Mouse (Mus musculus): ENCODE measurements around the gene Arcn1.
A peak's percentile ranks its signal among the peaks of the same experiment; 100 is the strongest.

The Arcn1 gene

DNA sequence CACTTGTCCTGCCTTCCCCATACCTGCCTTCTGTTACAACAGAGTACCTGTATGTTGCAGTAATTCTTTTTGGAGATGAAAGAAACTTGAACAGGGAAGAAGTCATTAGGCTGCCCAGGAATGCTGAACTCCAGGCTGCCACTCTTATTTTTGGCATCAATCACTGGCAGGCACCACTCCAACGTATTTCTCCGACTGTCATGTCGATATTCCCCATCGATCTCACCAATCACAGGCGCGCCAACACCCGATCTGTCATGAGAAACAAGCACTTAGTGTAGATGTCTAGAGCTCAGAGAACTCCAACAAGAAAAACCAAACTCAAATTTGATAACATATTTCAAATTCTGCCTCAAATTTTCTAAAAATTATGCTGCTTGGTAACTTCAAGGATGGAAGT lies 22.3 kb downstream of the Arcn1 start:
- DNase-seq (ENCODE audit: low spot score), result no peak

DNA sequence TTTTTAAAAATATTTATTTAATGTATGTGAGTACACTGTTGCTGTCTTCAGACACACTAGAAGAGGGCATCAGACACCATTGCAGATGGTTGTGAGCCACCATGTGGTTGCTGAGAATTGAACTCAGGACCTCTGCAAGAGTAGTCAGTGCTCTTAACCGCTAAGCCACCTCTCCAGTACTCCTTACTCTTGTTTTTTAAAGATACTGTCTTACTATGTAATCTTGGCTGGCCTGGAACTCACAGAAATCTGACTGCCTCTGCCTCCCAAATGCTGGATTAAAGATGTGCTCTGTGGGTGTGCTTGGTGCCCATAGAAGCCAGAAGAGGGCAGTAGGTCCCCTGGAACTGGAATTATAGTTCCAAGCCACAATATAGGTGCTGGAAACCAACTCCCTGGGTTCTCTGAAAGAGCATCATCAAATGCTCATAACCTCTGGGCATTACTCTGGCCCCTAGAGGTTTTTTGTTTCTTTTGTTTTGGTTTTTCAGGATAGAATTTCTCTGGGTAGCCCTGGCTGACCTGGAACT lies 26.9 kb downstream of the Arcn1 start:
- DNase-seq (ENCODE audit: low spot score), result no peak

DNA sequence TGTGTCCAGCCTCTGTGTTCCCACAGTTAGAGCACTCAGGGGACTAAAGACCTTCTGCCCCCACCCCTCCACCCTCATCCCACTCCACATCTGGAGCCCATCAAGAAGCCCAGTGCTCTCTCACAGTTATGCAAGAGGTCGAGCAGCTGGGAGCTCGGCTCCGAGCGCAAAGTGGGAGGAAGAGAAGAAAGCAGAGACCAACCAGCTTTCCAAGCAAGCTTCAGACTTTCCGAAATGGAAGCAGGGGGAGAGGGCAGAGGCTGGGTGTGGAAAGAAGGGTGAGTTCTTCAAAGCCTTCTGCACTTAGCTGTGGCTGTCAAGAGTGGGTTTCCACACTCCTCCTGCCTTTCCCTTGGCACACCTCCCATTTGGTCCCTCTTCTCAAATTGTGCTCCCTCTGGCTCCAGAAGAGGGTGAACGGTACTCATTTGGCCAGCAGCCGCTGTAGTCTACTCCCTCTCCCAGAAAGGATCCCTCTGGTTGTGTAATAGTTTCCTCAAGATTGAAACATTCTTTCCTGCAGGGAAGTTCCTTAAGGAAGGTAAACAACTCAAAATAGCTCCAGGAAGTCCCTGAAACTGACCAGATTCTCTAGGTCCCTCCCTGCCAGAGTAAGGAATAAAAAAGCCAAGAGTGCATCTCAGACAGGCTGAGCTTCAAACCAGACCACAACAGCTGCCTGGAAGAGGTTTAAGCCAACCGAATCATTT lies 30.2 kb downstream of the Arcn1 start:
- no peak for DNase-seq (ENCODE audit: low spot score)

DNA sequence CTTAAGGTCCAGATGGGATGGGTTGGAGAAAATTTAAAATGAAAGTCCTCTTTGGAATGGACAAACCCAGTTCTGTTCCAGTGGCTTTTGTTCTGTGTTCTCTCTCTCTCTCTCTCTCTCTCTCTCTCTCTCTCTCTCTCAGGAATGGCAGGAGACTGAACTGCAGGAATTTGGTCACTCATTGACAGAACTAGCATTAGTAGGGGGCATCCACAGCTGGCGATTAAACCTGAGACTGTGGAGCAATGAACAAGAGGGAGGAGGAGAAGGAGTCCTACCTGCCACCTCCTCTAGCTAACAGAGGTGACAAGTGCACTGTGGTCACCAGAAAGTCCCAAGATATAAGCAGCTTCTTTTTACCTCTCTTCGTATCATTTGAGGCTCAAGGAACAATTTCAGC lies 31.3 kb downstream of the Arcn1 start:
- no peak for DNase-seq (ENCODE audit: low spot score)

DNA sequence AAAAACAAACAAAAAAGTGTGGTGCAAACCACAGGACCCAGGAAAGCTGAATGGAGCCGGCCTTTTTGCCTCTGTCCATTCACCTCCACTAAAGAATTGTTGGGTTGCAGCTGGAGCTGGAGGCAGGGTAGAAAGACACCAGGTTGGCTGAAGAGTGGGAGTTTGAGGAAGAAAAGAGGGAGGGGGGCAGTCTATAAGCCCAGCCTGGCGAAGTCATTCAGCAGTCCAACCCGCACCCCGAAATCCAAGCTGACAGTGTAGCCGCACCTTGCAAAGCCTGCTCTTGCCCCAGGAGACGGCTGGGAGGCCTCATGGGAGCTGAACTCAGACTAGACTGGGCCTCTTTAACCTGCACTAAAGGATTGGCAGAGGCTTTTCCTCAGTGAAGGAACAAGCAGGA lies 31.8 kb downstream of the Arcn1 start:
- DNase-seq (ENCODE audit: low spot score), result no peak

DNA sequence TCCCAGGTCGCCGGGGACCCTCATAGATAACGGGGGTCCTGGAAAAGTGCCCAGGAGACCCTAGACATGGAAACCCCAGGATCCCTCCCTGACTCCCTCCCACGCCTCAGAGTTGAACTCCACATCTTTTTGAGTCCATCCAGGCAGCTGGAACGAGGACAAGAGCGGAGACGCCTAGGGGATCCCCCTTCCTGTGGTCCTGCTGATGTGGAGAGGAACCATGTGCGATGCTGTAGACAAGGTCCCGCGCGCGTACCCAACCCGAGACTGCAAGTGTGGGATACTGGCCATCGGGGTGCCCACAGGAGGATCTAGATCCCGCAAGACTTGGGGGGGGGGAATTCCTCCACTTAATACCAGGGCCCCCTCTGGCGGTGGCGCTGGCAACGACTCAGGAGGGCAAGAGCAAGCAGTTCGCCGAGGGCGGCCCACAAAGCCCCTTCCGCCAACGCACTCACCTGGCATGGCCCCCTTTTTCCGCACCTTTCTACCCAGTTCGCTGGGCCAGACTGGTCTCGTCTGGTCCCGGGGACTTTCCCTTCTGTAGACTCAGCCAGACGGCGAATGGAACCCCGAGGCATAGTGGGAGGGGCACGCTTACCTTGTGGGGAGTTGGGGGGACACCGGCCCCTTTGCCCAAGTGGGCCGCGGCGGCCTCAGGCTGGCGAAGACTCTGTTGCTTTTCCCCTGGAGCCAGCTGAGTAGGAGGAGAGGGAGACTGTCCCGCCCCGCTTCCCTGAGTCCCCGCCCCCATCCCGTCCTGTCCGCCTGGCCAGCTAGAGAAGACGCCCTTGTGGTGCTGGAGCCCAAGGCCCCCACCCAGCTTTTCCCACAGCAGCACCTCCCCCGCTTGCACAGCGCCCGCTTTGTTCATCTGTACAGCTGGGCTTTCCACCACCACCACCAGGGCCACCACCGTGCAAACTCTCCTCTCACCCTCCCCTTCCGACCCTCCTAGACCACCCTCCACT lies 32.8 kb downstream of the Arcn1 start, which contains the start of gene Phldb1:
Phldb1 (minus strand) TSS at position 675 of the 971 bp plus-strand sequence.
- DNase-seq (ENCODE audit: low spot score), result peak; percentile 77

DNA sequence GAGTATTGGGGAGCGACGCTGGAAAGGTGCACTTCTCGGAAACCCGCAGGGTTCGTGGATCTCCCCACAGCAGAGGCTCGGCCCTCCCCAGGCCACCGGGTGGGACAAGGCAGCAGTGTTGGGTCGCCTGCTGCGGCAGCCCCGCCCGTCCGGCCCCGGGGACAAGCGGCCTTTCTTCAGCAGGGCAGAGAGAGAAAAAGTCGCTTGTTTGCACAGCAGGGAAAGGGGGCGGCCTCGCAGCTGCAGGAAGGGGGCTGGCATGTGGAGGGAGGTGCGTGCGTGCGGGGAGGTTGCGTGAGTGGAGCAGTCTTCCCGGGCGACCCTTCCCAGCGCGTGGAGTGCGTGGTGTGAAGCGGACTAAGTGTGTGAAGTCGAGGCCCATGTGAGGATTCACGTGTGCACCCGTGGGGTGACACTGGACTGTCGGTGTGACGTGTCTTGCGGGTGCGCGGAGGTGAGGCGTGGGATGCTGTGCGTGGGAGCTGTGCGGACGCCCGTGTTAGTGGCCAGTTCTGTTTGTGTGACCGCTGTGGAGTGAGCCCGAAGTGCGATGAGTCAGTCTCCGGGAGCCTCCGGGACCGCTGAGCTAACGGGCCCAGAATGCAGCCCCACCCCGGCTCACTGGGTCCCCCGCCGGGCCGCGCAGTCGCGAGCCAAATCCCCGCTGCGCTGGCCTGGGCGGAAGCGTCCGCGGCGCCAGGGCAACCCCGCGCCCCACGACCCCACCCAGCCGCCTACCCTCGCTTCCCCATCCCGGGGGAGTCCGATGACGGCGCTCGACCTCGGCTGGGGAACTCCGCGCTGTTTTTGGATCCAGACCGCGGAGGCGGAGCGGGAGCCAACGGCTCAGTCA lies 33.7 kb downstream of the Arcn1 start:
- peak; percentile 65 for DNase-seq (ENCODE audit: low spot score)

DNA sequence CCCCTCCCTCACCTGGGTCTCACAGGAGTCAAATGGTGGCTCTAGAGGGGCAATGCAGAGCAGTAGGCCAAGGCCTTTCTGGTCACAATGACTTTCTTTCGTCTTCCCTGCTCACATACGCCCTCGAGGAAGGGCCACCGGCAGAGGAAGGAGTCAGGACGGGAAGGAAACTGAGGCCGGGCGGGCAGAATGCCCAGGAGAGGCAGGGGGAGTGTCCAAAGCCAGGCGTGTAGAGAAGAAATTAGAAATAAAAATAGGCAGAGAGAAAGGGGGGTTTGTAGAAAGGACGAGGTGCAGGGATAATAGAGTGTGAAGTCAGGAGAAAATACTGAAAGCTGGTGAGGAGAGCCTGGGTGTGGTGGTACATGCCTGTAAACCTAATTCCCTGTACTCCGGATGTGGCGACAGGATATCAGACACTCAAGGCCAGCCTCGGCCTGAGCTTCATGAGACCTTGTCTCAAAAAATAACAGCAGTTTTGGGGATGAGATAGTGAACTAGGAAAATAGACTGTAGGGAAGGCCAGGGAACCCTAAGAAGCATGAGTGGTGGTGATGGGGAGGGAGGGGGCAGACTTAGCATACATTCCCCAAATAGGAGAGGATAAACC lies 34.6 kb downstream of the Arcn1 start:
- DNase-seq (ENCODE audit: low spot score), result no peak

DNA sequence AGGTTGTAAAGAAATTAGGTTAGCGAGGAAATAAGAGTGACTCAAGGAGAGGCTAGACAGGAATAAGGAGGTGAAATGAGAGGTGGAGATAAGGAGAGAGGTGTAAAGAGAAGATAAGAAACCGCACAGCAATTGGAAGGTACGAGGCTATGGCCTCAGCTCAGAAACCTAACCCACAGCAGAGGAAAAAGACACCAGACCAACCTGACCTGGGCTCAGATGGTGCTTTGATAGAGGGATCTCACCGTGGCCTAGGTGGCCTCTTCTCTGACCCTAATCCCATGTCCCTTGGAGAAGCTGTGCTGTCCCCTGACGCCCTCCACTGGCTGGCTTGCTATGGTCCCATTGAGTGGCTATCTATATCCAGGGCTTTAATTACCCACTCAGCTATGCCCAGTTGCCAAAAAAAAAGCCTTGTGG lies 35.5 kb downstream of the Arcn1 start:
- no peak for DNase-seq (ENCODE audit: low spot score)

DNA sequence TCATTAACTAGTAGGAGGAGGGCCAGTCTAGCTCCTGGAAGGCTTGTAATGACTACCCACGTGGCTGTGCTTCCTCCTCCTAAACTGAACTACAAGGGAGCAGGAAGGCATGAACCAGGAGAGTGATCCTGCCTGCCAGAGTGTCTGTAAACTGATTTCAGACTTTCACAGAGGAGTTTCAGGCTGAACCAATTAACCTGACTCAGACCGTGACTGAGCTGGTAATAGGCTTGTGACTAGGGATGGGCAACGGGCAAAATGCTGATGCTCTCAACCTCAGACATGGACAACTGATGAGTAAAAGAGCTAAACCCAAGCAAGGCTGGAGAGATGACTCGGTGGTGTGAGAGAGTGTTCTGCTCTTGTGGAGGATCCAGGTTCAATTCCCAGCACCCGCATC lies 40.2 kb downstream of the Arcn1 start:
- DNase-seq (ENCODE audit: low spot score), result peak; percentile 56

DNA sequence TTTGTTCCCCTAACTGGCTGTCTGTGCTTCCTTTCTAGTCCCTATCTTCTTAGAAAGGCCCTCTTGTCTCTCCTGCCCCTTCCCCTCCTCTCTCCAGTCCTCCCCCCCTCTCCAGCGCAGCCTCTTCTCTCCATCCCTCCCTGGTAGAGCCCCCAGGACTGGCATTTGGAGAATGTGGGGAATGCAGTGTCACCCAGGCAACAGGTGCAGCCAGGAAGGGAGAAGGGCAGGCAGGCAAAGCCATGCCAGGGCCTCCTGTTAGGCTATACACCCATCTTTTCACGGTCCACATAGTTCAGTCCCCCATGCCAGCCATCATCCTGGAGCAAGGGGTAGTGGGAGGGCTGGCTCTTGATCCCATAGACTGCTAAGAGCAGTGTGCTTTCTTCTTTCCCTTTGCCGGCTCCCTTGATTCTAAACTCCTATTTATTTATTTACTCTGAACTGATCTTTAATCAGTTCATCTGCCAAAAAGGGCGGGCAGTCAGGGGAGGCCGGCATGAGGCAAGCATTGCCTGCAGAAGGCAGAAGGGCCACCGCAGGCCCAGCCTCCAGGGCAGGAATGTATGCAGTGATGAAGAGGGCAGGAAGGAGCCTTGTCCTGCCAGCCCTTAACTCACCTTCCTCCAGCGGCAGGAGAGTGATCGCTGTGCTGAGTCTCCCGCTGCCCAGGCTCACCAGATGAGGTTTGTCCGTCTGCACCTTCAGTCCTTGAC lies 41.1 kb downstream of the Arcn1 start:
- DNase-seq (ENCODE audit: low spot score), result no peak

DNA sequence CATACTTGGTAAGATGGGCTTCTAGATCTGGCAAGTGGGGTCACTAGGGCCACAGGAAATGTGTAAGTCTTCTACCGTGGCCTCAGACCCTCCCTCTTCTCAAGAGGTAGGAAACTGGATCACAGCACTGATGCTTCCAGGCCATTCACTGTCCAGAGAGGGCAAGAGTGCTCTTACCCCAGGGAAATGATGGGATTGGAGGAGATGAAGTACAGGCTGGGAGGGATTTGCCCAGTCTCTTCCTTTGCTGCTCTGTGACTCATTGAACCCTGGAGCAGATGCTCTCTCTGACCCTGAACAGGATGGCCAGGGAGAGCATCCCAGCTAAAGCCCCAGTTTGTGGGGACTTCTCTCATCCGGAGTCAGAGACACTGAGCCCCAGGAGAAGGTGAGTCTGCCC lies 43.0 kb downstream of the Arcn1 start:
- DNase-seq (ENCODE audit: low spot score), result peak; percentile 61

DNA sequence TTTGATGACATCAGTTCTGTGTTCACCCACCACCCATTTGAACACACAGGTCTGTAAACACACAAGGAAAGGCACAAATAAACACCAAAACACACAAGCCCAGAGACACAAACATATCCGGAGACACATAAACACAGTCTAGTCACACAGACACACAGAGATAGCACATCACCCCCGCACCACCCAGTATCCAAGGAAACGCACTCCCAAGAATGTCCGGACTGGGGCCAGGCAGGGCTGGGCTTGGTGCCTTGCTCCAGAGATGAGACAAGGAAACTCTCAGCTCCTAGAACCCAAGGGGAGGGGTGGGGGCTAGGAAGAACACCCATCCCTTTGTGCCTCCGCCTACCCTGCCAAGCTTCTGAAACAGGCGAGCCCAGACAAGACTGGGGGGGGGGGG lies 43.4 kb downstream of the Arcn1 start:
- peak; percentile 45 for DNase-seq (ENCODE audit: low spot score)

DNA sequence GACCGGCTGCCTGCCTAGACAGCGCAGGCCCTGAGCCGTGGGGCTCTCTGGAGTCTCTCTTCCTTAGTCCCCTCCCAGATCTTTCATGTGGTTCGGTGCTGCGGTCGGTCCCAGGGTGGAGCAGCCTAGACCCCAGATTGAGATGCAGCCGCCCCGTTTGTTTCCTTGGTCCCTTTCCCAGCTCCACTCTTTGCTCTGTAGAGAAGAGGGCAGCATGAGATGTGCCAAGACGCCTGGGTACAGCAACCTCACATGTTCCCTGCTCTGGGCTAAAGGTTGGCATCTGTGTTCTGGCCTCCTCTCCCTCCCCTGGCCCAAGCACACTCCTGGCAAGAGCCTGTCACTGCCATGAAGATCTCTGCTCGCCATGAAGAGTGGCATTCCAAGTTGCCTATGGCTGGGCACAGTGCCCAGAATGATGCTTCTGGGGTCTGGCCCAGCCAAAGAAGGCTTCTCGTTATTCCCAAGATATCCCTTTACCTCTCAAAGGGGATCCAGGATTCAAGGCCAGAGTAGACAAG lies 44.1 kb downstream of the Arcn1 start:
- peak; percentile 69 for DNase-seq (ENCODE audit: low spot score)

DNA sequence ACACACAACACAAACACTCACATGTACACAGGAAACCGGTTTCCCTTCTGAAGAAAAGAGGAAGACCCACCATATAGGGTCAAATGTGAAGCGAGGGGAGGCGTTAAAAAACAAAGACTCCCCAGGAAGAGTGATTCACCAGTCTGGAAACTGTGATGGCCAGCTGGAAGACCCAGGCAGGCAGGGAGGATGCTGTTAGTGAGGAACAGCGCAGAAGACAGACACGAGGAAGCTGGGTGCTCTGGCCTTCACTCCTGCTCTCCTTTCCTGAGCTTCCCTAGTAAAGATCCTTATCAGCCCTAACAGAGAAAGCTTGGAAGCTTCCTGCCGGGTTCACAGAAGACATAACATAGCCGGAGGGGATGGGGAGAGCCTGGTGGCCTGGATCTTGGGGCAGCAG lies 44.6 kb downstream of the Arcn1 start:
- DNase-seq (ENCODE audit: low spot score), result peak; percentile 72

DNA sequence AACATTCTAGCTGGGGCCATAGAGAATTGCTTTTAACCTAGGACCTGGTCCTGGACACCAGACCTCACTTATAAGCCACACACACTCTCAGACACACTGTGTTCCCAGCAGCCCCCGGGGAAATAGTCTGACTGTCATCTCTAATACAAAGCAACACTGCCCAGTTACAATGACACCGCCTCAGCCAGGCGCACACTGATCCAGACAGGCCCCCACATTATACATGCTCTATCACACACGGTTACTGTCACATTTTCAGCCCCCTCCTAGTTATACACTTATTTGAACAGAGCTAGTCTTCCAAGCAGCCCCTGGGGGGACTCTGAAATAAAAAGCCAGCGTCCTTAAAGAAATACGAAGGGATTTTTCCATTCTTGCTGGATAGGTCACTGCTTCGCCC lies 45.1 kb downstream of the Arcn1 start:
- DNase-seq (ENCODE audit: low spot score), result peak; percentile 78

DNA sequence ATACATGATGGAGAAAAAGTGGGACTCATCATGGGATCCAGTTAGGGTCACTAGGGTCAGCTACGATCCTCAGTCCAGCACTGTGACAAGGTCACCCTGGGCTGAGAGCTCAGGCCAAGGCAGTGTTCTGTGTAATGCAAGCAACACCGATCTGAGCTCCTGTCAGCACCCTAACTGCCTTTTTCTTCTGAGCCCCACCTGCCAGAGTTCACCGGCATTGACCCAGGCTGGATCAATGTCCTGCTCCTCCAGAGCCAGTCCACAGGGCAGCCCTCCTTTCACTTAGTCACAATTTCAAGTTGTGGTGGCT lies 45.8 kb downstream of the Arcn1 start:
- no peak for DNase-seq (ENCODE audit: low spot score)

DNA sequence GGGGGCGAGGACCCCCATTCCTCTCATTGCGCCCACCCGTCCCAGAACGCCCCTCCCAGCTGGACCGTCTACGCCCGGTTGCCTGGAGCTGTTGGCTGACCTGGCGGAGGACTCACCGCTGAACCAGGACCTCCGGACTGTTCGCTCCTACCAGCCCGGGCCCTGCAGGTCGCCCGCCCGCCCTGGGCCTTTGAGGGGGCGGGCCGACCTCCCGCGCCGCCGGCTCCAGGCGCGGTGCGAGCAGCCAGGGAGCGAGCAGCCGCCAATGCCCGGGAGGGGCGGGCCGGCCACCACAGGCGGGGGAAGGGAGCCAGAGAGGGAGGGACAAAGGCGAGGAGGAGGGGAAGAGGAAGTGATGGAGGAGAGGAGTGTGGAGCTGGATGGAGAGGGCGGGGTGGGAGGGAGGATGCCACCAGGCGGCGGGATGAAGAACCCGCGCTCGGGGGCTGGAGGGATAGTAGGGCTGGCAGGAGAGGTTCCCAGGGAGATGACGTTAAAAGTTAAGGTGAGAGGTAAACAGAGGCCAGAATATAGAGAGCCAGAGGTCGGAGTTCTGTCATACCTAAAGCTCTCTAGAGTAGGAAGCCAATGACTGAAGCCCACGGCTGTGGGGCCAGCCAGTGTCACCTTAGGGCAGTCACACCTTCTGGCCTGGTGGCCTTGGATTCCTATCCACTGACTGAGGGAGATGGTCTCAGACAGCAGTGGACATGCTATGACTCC lies 46.3 kb downstream of the Arcn1 start:
- peak; percentile 83 for DNase-seq (ENCODE audit: low spot score)

DNA sequence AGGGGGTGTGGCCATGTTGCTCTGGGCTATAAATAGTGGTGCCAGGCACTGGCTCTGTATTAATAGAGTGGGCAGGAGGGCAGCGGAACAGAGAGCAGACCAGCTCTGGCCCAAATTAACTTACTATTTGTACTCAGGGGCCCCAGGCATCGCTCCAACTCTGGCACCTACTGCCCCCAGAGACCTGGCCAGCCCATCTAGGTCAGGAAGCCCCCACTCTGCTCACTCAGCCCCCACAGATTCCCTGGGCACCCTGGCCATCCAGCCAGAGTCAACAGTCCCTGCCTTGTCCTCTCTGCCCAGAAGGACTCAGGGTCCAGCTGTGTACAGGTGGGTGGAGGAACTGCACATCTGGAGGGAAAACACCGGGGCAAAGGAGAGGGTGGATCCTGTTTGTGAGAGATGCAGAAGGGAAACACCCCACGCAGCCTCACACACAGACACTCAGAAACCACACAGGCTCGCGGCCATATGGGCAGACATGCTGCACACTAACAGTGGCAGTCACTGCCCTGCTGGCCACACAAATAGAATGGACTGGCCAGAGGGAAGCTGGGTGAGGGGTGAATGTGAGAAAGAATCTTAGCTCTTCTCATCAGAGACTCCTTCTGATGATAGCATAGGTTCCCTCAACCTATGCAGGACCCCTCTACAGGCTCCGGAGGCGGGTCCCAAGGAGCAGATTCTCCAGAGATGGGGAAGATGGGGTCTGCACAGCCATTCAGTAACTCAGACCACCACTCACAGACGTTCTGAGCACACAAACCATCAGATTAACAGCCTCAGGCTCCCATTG lies 47.1 kb downstream of the Arcn1 start:
- DNase-seq (ENCODE audit: low spot score), result peak; percentile 60
